Mouse (Mus musculus) layer of hippocampus, postnatal 10 days (tissue): ENCODE measurements around the gene Hyal1. TPM values are rescaled to one million over a fixed set of nuclear protein-coding genes. Genes with fewer than 3 reads are reported as not detected.
A peak's percentile ranks its signal among the peaks of the same experiment; 100 is the strongest.

Experiments
- DNase-seq, 2 experiments: peaks; one replicate each; pipeline ENCODE4 v3.0.0; 2021; ENCODE audit warnings: low spot score in 2 of 2
- long read RNA-seq: library from polyadenylated mRNA; stranded (forward); transcript quantifications from one replicate; pipeline ENCODE4 v2.0.0, GENCODE M21; 2023
- total RNA-seq, 2 experiments: library from RNA; stranded (reverse); gene quantifications; 2 replicates each; pipeline ENCODE4 v1.2.3; 2021

Gene Hyal1
- total RNA-seq = 1 to 10 TPM; 3.7 to 4.2 TPM
- long read RNA-seq, partial matches to known transcripts = 1 of 1 reads
- long read RNA-seq, other reads (novel, unspliced or antisense) = 0 of 1 reads

DNA sequence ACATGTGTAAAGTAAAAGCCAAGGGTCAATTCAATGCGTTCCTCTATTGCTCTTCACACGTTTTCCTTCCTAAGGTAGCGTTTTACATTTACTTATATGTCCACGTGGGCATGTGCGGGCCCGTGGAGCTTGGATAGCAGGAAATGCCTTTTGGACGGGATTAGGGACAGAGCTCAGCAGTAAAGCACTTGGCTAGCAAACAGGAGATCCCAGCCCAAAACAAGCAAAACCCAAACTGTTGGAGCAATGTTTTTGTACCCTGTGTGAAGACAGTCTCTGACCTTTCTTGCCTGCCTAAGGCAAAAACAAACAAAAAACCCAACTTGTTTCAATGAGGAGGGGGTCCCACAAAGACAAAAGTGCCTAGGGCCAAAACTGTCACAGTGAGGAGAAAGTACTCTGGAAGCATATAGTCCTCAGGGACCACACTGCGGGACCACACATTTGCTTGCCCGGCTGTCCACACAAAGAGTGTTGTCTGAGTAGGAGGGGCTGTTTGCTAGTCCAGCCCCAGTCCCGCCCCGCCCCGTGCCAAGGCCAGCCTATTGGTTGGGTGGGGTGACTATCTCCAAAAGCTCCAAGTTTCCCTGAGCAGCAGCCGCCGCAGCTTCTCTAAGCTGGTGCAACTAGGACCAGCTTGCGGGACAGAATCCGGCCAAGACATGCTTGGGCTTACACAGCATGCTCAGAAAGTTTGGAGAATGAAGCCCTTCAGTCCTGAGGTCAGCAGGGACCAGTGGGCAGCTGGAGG is at the start of gene Hyal1:
TSS of gene Hyal1 (plus strand) at position 571 of the 751 bp plus-strand sequence.
- DNase-seq = peak; percentile 62 to 63

DNA sequence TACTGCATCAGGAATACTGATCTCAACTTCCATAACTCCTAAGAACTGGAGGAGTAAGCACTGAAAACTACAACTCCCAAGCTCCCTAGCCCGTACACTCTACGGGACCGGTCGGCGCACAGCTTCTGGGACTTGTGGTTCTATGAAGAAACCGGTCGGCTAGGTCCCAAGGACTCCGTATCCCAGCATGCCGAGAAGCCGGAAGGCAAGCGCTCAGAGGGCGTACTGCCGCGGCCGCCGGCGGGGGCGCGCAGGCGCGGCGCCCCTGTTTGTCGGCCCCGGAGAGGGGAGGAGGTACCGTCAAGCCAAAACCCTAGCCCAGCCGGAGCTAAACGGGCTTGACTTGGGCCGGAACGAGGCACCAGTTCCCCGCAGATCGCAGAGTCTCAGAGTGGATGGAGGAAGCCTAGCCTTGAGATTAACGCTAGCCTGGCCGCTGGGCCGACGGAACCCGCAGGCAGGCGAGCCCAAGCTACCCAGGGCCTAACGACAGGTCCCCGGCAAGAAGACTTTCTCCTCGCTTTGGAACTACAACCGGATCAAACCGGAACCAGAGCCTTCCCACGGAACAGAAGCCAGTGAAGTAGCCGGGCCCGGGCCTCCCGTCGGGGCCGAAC is 42.8 kb upstream of the Hyal1 start, which contains the start of gene Tmem115:
TSS of gene Tmem115 (plus strand) at position 155 of the 617 bp plus-strand sequence.
- peak; percentile 87 to 92 for DNase-seq

DNA sequence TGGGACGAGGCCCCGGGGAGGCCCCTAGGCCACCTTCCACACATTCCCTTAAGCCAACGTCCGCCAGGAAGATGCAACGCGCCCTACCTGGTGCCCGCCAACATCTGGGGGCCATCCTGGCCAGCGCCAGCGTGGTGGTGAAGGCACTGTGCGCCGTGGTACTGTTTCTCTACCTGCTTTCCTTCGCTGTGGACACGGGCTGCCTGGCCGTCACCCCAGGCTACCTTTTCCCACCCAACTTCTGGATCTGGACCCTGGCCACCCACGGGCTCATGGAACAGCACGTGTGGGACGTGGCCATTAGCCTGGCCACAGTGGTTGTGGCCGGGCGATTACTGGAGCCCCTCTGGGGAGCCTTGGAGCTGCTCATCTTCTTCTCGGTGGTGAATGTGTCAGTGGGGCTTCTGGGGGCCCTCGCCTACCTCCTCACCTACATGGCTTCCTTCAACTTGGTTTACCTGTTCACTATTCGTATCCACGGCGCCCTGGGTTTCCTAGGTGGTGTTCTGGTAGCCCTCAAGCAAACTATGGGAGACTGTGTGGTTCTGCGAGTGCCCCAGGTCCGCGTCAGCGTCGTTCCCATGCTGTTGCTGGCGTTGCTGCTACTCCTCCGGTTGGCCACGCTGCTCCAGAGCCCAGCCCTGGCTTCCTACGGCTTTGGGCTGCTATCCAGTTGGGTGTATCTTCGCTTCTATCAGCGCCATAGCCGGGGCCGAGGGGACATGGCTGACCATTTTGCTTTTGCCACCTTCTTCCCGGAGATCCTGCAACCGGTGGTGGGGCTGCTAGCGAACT is 42.1 kb upstream of the Hyal1 start:
- peak; percentile 32 to 49 for DNase-seq

DNA sequence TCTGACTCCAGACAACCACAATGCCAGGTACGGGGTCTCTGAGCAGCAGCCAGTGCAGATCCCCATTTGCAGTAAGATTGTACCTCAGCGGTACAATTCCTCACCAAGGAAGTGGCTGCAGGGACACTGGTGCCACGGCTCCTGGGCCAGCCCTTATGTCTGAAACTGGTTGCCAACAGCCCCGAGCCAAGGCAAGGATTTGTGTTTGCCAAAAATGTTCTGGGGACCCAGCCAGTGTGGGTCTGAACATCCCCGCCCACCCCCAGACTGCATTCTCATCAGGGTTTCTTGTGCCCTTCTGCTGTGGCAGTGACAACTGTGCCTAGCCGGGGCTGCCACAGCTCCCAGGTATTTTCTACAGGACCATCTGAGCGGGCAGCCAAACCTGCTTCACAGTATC is 38.5 kb upstream of the Hyal1 start:
- peak; percentile 57 to 64 for DNase-seq

DNA sequence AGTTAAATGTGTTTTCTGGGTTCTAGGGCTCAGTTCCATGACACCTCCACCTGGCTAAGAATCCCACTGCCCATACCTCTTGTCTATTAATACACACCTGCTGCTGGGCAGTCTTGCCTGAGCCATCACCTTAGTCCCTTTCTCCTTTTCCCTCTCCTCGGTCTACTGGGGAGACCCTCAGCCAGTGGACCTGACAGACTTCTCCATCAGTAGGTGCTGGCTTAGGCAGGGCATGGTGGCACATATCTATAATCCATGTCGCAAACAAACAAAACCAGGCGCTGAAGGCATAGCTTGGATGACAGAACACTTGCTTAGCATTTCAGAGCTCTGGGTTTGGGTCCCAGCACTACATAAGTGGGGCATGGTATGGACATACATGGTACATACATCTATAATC is 38.0 kb upstream of the Hyal1 start:
- no peak for DNase-seq

DNA sequence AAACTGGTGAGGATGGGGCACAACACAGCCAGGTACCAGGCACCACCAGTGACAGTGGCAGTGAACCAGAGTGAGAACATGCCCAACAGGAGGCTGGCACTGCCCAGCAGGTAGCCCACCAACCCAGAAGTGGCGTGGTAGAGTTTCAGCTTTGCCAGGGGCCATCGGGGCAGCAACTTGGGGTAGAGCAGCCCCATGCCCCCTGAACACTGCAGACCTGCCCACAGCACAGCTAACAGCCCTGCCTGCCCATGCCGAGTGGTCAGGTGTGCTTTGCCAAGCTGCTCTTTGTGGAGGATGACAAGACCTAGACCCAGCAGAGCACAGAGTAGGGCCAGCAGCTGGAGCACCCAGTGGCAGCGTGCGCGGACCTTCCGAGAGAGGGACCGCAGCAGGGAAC is 36.8 kb upstream of the Hyal1 start:
- DNase-seq = no peak

DNA sequence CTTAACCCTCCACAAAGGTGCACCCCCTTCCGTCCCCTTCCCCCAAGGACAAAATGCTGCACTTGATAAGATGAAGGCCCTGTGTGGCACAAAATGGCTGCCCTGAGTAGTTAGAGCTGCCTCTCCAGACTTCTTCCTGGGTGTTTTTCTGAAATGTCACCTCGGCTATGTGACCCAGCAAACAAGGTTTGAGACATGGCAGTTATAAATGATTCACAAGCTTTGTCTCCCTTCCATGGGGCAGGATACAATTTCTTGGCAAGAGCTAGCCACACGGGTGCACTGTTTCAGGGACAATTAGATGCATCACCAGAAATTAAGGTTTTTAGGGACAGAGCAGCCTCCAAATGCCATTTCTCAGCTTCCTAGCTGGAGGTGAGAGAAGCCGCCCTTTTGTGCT is 36.3 kb upstream of the Hyal1 start:
- DNase-seq = no peak

DNA sequence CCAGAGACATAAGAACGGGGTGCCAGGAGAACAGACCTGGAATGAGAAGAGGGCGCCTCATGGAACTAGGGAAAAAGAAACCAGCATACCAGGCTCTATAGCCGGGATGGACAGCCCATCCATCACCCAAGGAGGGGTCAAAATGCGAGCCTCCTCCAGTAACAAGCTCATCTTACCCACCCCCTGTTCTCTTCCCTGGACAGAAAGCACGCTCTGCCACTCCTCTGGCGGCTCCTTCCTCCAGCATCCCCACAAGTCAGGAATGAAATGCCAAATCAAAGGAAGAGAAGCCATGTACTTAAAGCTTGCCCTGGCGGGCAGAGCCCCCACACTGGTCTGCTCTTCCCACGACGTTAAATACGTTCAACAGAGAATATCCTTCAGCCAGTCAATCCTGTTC is 35.7 kb upstream of the Hyal1 start:
- no peak for DNase-seq

DNA sequence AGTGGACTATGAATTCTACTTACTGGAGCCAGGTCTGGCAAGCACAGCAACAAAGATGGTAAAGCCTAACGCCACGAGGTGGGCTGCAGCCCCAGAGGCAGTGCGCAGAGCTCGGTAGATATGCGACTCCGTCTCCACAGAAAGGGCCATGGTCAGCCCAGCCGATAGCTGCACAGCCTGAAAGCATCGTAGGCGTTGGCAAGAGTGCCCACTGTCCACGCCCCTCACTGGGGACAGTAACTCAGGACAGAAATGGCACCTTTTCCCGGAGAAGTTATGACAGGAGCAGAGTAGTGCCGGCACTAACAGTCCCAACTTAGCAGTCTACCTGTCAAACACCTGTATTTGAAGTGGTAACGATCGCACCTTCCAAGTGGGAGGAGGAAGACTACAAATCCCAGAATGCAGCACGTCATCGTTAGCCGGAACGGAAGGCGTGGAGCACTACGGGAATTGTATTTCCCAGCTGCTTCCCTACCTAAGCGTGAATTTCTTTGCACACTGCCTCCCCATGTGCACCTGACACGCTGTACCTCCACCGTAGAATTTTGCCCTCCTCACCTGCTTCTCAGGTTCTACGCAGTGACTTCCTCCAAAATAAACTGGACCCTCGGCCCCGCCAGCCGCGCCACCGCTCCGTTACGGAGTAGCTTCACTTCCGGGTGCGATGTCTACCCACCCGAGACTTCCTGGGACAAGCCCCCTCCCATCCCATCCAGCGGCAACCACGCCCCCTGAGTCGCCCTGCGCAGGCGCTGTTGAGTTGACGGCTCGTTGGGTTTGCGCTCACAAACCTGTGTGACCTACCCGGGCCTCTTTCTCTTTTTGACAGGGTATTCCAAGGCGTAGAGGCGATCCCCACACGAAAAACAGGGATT is 35.0 kb upstream of the Hyal1 start, which contains the start of the genes Cyb561d2 and Nprl2:
TSS of gene Cyb561d2 (minus strand) at position 720 of the 878 bp plus-strand sequence.
TSS of gene Nprl2 (plus strand) at position 753 of the 878 bp plus-strand sequence.
- peak; percentile 95 to 96 for DNase-seq

DNA sequence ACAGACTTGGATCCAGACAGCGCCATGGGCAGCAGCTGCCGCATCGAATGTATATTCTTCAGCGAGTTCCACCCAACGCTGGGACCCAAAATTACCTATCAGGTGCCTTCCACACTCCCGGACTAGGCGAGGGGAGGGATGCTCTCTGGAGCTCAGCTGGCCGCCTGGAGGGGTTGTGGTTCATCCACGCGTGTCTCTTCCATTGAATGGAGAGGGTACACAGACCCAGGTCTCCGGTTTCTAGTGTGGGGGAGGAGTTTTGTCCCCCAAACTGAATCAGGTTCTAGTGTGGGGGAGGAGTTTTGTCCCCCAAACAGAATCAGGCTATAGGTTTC is 34.4 kb upstream of the Hyal1 start:
- DNase-seq = no peak

DNA sequence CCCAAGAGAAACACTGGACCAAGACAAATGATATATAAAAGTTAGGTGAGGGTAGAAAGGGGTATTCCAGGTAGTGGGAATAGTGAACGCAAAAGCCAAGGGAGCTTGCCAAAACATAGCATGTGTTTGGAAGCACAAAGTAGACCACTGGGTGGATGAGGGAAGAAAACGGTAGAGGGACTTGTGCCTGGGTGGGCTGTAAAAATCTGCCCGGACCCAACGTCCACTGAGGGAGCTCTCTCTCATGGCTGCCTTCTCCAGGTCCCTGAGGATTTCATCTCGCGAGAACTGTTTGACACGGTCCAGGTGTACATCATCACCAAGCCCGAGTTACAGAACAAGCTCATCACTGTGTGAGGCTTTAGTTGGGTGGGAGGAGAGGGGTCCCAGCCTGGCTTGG is 34.0 kb upstream of the Hyal1 start:
- no peak for DNase-seq

DNA sequence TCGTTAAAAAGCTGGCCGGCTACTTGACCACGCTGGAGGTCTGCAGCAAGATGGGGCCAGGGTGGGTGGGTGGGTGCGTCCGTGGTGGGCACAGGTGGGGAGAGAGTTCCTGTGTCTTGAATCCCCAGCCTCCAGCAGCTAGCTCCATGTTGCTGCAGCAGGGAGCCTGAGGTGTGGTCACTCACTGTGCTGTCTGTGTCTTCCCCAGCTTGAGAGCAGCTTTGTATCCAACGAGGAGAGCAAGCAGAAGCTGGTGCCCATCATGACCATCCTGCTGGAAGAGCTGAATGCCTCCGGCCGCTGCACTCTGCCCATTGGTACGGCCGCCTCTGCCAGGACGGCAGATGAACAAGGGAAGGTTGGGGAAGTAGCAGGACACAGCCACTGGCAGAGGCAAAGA is 33.4 kb upstream of the Hyal1 start:
- DNase-seq = no peak

DNA sequence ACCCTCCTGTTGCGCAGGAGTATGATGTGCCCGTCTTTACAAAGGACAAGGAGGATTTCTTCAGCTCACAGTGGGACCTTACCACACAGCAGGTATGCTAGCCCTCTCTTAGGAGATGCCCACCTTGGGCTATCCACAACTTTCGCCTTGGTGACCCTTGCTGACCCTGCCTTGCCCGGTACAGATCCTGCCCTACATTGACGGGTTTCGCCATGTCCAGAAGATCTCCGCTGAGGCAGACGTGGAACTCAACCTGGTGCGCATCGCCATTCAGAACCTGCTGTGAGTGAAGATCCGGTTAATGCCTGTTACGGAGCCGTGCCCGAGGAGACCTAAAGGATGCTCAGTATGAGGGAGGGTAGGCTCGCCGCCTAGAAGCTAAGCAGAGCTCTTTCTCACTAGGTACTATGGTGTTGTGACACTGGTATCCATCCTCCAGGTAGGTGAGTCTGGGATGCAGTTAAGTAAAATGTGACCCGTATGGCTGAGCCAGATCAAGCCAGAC is 32.5 kb upstream of the Hyal1 start:
- DNase-seq = no peak

DNA sequence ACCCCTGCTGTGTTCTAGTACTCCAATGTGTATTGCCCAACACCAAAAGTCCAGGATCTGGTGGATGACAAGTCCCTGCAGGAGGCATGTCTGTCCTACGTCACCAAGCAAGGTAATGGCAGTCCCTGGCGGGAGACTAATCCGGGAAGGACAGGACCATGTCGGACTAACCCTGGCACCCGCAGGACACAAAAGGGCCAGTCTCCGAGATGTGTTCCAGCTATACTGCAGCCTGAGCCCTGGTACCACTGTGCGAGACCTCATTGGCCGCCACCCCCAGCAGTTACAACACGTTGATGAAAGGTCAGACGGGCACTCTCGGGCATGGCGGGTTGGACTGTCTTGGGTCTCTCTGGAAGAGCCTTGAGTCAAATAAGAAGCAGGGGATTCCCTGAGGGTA is 32.0 kb upstream of the Hyal1 start:
- no peak for DNase-seq

DNA sequence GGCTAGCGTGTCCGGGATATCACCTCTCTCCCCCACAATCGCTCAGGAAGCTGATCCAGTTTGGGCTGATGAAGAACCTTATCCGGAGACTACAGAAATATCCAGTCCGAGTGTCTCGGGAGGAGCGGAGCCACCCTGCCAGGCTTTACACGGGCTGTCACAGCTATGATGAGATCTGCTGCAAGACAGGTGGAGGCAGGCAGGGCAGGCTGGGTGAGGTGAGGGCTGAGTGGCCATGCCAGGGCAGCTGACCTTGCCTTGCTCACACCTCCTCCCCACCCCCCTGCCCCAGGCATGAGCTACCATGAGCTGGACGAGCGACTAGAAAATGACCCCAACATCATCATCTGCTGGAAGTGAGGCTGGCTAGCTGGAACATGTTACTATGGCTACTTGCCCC is 31.5 kb upstream of the Hyal1 start:
- DNase-seq = no peak

DNA sequence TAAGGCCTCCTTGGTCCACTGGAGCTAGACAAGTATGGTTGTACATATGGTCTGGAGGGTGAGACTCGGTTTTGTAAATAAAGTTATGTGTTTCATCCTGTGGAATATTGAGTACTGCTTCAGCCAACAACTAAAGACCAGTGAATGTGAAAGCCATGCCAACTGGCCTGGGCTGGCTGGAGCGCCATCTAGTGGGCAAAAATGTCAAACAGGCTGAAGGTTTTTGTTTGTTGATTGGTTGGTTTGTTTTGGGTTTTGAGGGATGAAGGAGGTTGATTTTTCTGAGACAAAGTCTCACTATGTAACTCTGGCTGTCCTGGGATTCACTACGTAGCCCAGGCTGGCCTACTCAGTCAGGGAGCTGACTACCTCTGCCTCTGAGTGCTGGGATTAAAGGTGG is 31.1 kb upstream of the Hyal1 start:
- DNase-seq = peak; percentile 83 to 86

DNA sequence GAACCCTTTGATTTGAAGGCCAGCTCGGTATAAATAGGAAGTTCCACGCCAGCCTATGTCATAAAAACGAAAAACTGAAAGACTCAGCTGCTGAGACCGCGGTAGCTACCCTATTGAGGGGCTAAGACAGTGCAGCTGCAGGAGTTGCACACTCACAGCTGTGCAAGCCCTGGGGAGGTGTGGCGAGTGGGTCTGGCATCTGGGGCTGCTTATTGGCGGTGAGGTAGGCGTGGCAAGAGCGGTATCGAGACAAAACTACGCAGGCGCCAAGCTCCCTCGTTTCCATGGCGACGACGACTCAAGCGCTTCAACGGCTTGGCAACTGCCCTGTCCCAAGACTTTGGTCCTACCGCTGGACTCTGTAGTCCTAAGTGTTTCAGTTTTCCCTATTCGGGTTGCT is 29.7 kb upstream of the Hyal1 start, which contains the start of gene Zmynd10:
TSS of gene Zmynd10 (plus strand) at position 273 of the 400 bp plus-strand sequence.
- DNase-seq = peak; percentile 81 to 85

DNA sequence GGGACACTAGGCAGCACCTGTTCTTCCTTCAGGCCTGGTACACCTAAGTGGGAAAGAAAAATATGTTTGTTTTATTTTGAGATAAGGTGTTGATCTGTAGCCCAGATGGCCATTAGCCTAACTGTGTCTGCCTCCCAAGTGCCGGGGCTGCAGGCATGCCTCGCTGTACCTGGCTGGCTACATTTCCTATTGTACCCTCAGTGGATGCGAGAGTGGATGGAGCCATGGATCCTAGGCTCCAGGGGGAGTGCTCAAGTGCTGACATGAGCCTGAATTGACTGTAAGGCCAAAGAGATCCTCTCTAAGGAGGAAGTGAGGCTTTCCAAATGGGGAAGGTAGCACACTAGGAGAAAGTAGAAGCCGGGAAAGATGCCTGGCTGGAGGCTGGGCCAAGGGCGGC is 28.8 kb upstream of the Hyal1 start:
- no peak for DNase-seq

DNA sequence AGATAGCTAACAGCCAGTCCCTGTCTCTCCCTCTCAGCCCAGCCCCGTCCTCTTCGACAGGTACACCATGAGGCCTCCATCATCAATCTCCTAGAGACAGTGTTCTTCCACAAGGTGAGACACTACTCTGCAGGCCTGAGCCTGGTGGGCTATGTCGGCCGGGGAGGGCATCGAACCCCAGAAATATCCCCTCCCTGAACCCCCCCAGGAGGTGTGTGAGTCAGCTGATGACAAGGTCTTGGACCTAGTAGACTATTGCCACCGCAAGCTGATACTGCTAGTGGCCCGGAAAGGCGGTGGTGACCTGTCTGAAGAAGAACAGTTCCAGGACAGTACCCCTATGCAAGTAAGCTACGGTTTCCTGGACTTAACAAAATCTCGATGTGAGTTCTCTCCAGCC is 27.9 kb upstream of the Hyal1 start:
- DNase-seq = no peak

DNA sequence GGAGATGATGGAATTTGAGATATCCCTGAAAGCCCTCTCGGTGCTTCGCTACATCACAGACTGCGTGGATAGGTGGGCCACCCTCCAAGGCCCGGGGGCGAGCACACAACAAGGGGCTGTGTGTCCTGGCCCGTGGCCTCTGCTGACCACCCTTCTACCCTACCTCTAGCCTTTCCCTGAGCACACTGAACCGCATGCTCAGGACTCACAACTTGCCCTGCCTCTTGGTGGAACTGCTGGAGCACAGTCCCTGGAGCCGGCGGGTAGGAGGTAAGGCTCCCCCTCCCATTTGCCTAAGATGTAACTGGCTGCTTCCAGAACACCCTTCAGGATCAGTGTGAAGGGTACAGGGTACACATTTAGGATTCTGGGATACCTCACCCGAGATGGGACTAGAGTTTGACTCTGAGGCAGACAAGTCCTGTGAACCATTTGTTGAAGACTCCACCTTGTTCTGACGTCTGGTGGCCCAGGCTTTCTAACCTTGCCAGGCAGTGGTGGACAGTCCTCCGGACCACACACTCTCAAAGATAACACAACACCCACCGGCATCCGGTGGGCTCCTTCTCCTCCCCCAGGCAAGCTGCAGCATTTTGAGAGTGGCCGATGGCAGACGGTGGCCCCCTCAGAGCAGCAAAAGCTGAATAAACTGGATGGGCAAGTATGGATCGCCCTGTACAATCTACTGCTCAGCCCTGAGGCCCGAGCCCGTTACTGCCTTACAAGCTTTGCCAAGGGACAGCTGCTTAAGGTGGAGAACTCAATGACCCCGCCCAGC is 27.2 kb upstream of the Hyal1 start:
- DNase-seq = no peak
